Mouse (Mus musculus) kidney, adult 2 months (tissue): ENCODE data around the gene Dus2.

Experiments used
- CTCF ChIP-seq: fragments of 200-500 bp; conservative IDR thresholded peaks from 2 replicates; pipeline ENCODE4 v1.5.1; 2011; ENCODE audit warnings: low read depth, mild to moderate bottlenecking, control low read depth, low read length, moderate library complexity, mixed read lengths; ENCODE audit not compliant: insufficient read depth, insufficient read length
- POLR2A ChIP-seq: fragments of 200-500 bp; IDR thresholded peaks from one replicate; pipeline ENCODE4 v1.6.1; 2011; ENCODE audit warnings: low read depth, low read length, control low read depth

DNA sequence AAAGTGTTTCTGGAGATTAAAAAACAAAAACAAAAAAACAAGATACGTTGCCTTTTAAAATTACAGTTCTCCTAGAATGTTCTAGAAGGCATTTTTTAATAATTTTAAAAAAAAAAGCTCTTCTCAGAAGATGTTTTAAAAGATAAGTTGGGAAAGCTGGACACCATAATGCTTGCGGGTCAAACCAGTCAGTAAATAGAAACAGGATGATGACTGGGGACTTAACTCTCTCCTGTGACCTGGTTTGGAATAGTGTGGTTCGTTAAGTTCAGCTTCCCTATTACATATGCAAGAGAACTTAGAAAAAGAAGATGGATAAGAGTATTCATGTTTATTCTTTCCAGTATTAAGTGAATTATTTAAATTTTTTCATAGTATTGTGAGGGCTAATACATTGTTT is 69.4 kb downstream of the Dus2 start:
- TF ChIP-seq CTCF (no peak), POLR2A (no peak)
